Mouse (Mus musculus) heart, adult 2 months (tissue): ENCODE measurements around the gene Anks1b.

Experiments
- EP300 ChIP-seq: fragments of 200-500 bp; IDR thresholded peaks from 2 replicates; pipeline ENCODE4 v1.6.1; 2011; ENCODE audit warnings: low read depth, low read length, control low read depth; ENCODE audit not compliant: insufficient read depth
- POLR2A ChIP-seq: fragments of 200-500 bp; IDR thresholded peaks from 2 replicates; pipeline ENCODE4 v1.6.1; 2011; ENCODE audit warnings: mild to moderate bottlenecking, low read depth, low read length, control low read depth; ENCODE audit not compliant: insufficient read depth

GRCm38 (mm10) chr10:90577099-90577461 is 703.8 kb downstream of the Anks1b start:
- TF ChIP-seq POLR2A (no peak), EP300 (no peak)
